Mouse (Mus musculus): ENCODE data around the gene Mylk4. TPM values are rescaled to one million over a fixed set of nuclear protein-coding genes. Genes with fewer than 3 reads are reported as not detected.

The Mylk4 gene
- polyA plus RNA-seq, 1 experiment from 2014 or later: 2.3 TPM

DNA sequence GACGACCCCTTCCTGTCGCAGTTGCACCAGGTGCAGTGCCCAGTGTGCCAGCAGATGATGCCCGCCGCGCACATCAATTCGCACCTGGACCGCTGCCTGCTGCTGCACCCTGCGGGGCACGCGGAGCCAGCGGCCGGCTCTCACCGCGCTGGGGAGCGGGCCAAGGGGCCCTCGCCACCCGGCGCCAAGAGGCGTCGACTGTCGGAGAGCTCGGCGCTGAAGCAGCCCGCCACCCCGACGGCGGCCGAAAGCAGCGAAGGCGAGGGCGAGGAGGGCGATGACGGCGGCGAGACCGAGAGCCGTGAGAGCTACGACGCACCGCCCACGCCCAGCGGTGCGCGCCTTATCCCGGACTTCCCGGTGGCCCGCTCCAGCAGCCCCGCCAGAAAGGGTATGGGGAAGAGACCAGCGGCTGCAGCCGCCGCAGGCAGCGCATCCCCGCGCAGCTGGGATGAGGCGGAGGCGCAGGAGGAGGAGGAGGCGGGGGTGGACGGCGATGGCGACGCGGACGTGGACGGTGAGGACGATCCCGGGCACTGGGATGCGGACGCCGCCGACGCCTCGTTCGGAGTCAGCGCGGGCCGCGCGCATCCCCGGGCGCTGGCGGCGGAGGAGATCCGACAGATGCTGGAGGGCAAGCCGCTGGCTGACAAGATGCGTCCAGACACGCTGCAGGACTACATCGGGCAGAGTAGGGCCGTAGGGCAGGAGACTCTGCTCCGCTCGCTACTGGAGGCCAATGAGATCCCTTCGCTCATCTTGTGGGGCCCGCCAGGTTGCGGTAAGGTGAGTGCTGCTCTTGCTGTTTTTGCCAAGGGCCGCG is 18.7 kb upstream of the Mylk4 start, which contains the start of gene D930007J09Rik:
Gene D930007J09Rik (minus strand): TSS at position 591 of the 823 bp plus-strand sequence.
- Histone ChIP-seq H3K9me3 (ENCODE audit: control insufficient read depth, low read length) (no peaks in the 10 kb centered on the region), H3K27me3 (ENCODE audit: control insufficient read depth, insufficient read depth, low read length) (no peaks in the 10 kb centered on the region), H3K9ac (ENCODE audit: low read length) (peak within 1 kb of the TSS; percentile 79), H3K4me2 (ENCODE audit: low read depth) (peak within 1 kb of the TSS; percentile 80), H3K36me3 (ENCODE audit: control insufficient read depth, insufficient read depth, low read length) (peaks cover 2% of the 10 kb centered on the region; the same call in 1 of the 2 replicates), H3K4me1 (ENCODE audit: control insufficient read depth, insufficient read depth, low read length) (no peaks in the 10 kb centered on the region), H3K4me3 (ENCODE audit: low read depth, low read length) (peak within 1 kb of the TSS; percentile 77), H3K27ac (ENCODE audit: low read depth, low read length) (peak within 1 kb of the TSS; percentile 36)
- WGBS: under 1% methylated on average over 93 of the region's 95 CpGs
- DNase-seq (ENCODE audit: low spot score) (peak; percentile 73), ATAC-seq (ENCODE audit: insufficient read depth, low FRiP score, low TSS enrichment) (peak; percentile 58)

DNA sequence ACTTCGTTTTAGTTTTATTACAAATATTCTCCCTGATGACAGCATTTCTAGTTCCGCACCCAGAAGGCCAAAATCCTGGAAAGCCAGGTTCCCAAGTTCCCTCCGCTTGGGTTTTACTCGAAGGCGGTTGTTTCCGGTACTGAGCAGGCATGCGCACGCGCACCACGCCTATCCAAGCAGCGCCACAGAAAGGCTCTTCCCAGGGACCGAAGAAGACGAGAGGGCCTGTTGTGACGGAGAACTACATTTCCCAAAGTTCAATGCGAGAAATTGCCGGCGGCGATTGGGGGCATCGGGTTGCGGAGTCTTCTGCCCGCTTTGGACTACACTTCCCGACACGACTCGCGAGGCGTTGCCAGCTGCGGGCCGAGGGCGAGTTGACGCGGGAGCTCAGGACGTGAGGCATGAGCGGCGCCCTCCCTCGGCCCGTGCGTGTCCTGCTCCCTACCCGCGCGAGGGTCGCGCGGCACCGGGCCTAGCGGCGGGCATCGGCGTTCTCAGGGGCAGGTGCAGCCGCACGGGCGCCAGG is 18.0 kb upstream of the Mylk4 start, which contains the start of gene Wrnip1:
Gene Wrnip1 (plus strand): TSS at position 346 of the 529 bp plus-strand sequence.
- H3K4me2 ChIP-seq (ENCODE audit: low read depth): peak within 1 kb of the TSS; percentile 80
- WGBS: under 1% methylated on average over 51 of the region's 51 CpGs
- peak within 1 kb of the TSS; percentile 79 for H3K9ac ChIP-seq (ENCODE audit: low read length)
- peak within 1 kb of the TSS; percentile 36 for H3K27ac ChIP-seq (ENCODE audit: low read depth, low read length)
- H3K36me3 ChIP-seq (ENCODE audit: control insufficient read depth, insufficient read depth, low read length): peaks cover 2% of the 10 kb centered on the region; the same call in 1 of the 2 replicates
- DNase-seq (ENCODE audit: low spot score): peak; percentile 98
- H3K4me1 ChIP-seq (ENCODE audit: control insufficient read depth, insufficient read depth, low read length): no peaks in the 10 kb centered on the region
- peak within 1 kb of the TSS; percentile 77 for H3K4me3 ChIP-seq (ENCODE audit: low read depth, low read length)
- no peaks in the 10 kb centered on the region for H3K9me3 ChIP-seq (ENCODE audit: control insufficient read depth, low read length)
- ATAC-seq (ENCODE audit: insufficient read depth, low FRiP score, low TSS enrichment): peak; percentile 98
- no peaks in the 10 kb centered on the region for H3K27me3 ChIP-seq (ENCODE audit: control insufficient read depth, insufficient read depth, low read length)

DNA sequence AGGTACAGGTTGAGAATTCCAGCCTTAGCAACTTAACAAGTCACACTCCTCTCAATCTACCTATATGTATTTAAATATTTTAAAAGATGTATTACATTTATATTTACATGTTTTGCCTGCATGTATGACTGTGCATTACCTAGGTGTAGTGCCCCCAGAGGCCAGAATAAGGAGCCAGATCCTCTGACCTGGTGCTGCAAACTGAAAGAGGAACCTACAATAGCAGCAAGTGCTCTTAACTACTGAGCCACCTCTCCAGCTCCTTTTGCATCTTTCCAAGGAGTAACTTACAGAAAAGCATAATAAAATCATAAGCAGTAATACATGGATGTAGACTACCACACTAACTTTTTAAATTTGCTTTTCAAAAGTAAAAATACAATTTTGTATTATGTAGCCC is 17.1 kb upstream of the Mylk4 start:
- Histone ChIP-seq H3K27ac (ENCODE audit: low read depth, low read length) (no peak overlapping the region), H3K36me3 (ENCODE audit: control insufficient read depth, insufficient read depth, low read length) (no peaks in the 10 kb centered on the region), H3K27me3 (ENCODE audit: control insufficient read depth, insufficient read depth, low read length) (no peaks in the 10 kb centered on the region), H3K9ac (ENCODE audit: low read length) (no peak overlapping the region), H3K4me2 (ENCODE audit: low read depth) (peak overlapping the region; percentile 33), H3K4me1 (ENCODE audit: control insufficient read depth, insufficient read depth, low read length) (no peaks in the 10 kb centered on the region), H3K4me3 (ENCODE audit: low read depth, low read length) (no peak overlapping the region), H3K9me3 (ENCODE audit: control insufficient read depth, low read length) (no peaks in the 10 kb centered on the region)
- DNase-seq (ENCODE audit: low spot score) (no peak), ATAC-seq (ENCODE audit: insufficient read depth, low FRiP score, low TSS enrichment) (no peak)

DNA sequence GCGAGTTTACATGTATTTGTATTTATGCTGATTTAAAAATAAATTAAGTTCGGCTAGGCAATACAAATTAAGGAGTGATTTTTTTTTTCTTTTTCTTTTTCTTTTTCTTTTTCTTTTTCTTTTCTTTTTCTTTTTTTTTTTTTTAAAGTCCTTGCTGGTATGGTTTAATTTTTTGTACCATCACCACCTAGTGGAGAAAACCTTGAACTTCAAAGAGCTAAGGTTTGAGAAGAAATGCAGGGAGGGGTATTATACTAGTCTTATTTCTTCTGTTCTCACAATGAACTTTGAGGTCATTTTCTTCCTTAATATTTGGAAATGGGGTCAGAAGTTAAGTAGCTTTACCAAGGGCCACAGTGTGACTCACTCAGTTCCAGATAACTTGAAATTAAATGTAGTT is 15.4 kb upstream of the Mylk4 start:
- no peaks in the 10 kb centered on the region for H3K4me1 ChIP-seq (ENCODE audit: control insufficient read depth, insufficient read depth, low read length)
- no peak overlapping the region for H3K4me3 ChIP-seq (ENCODE audit: low read depth, low read length)
- no peak overlapping the region for H3K27ac ChIP-seq (ENCODE audit: low read depth, low read length)
- H3K9me3 ChIP-seq (ENCODE audit: control insufficient read depth, low read length): no peaks in the 10 kb centered on the region
- ATAC-seq (ENCODE audit: insufficient read depth, low FRiP score, low TSS enrichment) (no peak), DNase-seq (ENCODE audit: low spot score) (no peak)
- WGBS: 75% methylated on average over 2 of the region's 2 CpGs
- H3K4me2 ChIP-seq (ENCODE audit: low read depth): no peak overlapping the region
- H3K27me3 ChIP-seq (ENCODE audit: control insufficient read depth, insufficient read depth, low read length): no peaks in the 10 kb centered on the region
- no peak overlapping the region for H3K9ac ChIP-seq (ENCODE audit: low read length)
- no peaks in the 10 kb centered on the region for H3K36me3 ChIP-seq (ENCODE audit: control insufficient read depth, insufficient read depth, low read length)

DNA sequence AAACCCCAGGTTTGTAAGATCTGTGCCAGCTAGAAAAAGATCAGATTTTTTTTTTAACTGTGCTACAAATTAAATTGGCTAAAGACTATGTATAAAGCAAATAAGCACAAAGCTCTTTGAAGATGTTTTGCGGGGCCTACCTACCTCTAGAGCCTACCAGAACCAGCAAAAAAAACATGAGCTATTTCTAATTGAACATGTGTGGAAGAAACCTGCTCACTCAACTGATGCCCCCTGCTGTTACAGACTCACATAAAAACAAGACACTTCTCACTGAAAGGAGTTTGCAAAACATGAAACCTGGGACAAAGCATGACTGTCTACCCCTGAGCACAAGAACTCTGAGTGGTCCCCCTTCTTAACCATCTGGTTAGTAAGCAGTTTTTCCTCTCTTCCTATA is 13.3 kb upstream of the Mylk4 start:
- no peak for DNase-seq (ENCODE audit: low spot score)
- Histone ChIP-seq H3K9ac (ENCODE audit: low read length) (no peak overlapping the region), H3K27ac (ENCODE audit: low read depth, low read length) (no peak overlapping the region), H3K4me2 (ENCODE audit: low read depth) (no peak overlapping the region), H3K36me3 (ENCODE audit: control insufficient read depth, insufficient read depth, low read length) (no peaks in the 10 kb centered on the region), H3K4me1 (ENCODE audit: control insufficient read depth, insufficient read depth, low read length) (no peaks in the 10 kb centered on the region), H3K4me3 (ENCODE audit: low read depth, low read length) (no peak overlapping the region), H3K9me3 (ENCODE audit: control insufficient read depth, low read length) (no peaks in the 10 kb centered on the region), H3K27me3 (ENCODE audit: control insufficient read depth, insufficient read depth, low read length) (no peaks in the 10 kb centered on the region)
- ATAC-seq (ENCODE audit: insufficient read depth, low FRiP score, low TSS enrichment): no peak
- WGBS: 66% methylated on average over 1 of the region's 1 CpGs

DNA sequence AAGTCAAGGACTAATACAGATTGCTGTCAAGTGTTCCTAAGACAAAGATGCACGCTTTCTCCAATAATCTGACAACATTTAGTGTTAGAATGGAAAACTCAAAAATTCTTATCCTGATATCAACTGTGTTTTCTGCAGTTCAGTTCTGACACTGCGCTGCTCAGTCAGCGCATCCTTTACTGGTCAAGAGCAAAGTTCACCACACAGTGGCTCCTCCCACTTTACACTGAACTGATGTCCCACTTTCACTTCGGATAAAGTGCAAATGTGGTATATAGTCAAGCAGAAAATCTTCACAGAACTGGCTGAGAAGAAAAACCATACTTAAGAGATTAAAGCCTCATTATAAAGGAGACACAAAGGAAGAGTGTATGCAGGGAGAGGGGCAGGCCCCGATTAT is 11.4 kb upstream of the Mylk4 start:
- H3K9ac ChIP-seq (ENCODE audit: low read length): no peak overlapping the region
- ATAC-seq (ENCODE audit: insufficient read depth, low FRiP score, low TSS enrichment): no peak
- H3K9me3 ChIP-seq (ENCODE audit: control insufficient read depth, low read length): no peaks in the 10 kb centered on the region
- no peak overlapping the region for H3K4me2 ChIP-seq (ENCODE audit: low read depth)
- H3K4me1 ChIP-seq (ENCODE audit: control insufficient read depth, insufficient read depth, low read length): no peaks in the 10 kb centered on the region
- H3K36me3 ChIP-seq (ENCODE audit: control insufficient read depth, insufficient read depth, low read length): no peaks in the 10 kb centered on the region
- H3K27me3 ChIP-seq (ENCODE audit: control insufficient read depth, insufficient read depth, low read length): no peaks in the 10 kb centered on the region
- H3K4me3 ChIP-seq (ENCODE audit: low read depth, low read length): no peak overlapping the region
- H3K27ac ChIP-seq (ENCODE audit: low read depth, low read length): no peak overlapping the region
- 92% methylated on average over 5 of the region's 5 CpGs for WGBS
- no peak for DNase-seq (ENCODE audit: low spot score)

DNA sequence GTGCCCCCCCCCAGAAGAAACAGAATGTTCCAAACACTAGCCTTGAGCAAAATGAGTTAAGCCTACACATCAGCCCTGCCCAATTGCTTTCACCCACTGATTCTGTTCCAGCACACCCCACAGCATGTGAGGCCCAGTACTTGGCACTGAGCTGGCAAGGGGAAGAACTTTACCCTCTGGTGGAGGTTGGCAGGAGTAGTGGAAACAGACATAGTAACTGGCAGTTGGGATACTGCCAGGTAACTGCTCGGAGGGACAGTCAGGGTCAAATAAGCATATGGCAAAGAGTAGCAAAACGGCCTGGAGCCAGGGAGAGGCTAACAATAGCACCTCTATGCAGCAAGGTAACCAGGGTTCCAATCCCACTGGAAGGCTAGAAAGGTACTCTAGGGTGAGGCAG is 10.9 kb upstream of the Mylk4 start:
- no peaks in the 10 kb centered on the region for H3K27me3 ChIP-seq (ENCODE audit: control insufficient read depth, insufficient read depth, low read length)
- no peaks in the 10 kb centered on the region for H3K36me3 ChIP-seq (ENCODE audit: control insufficient read depth, insufficient read depth, low read length)
- no peaks in the 10 kb centered on the region for H3K4me1 ChIP-seq (ENCODE audit: control insufficient read depth, insufficient read depth, low read length)
- H3K9me3 ChIP-seq (ENCODE audit: control insufficient read depth, low read length): no peaks in the 10 kb centered on the region
- no peak overlapping the region for H3K9ac ChIP-seq (ENCODE audit: low read length)
- no peak overlapping the region for H3K4me2 ChIP-seq (ENCODE audit: low read depth)
- 75% methylated on average over 2 of the region's 2 CpGs for WGBS
- H3K4me3 ChIP-seq (ENCODE audit: low read depth, low read length): no peak overlapping the region
- ATAC-seq (ENCODE audit: insufficient read depth, low FRiP score, low TSS enrichment): no peak
- DNase-seq (ENCODE audit: low spot score): no peak
- no peak overlapping the region for H3K27ac ChIP-seq (ENCODE audit: low read depth, low read length)

DNA sequence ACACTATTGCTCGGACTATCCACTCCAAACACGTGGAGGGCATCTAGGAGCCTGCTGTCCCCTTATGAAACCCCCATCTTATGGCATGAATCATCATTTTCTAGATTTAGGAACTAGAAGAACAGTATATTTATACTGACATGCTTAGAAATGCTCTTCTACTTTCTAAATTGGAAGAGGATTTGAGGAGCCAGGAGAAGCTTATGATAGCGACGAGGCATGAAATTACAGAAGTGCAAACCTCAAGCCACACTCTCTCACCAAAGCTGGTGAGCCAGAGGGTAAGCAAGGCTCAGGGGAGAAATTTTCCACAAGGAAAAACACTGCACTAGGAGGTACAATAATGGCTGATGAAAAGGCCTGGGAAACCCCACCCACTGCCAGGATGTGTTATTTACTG is 6.0 kb upstream of the Mylk4 start:
- H3K27me3 ChIP-seq (ENCODE audit: control insufficient read depth, insufficient read depth, low read length): no peaks in the 10 kb centered on the region
- no peak overlapping the region for H3K4me2 ChIP-seq (ENCODE audit: low read depth)
- H3K36me3 ChIP-seq (ENCODE audit: control insufficient read depth, insufficient read depth, low read length): no peaks in the 10 kb centered on the region
- no peak overlapping the region for H3K4me3 ChIP-seq (ENCODE audit: low read depth, low read length)
- no peaks in the 10 kb centered on the region for H3K9me3 ChIP-seq (ENCODE audit: control insufficient read depth, low read length)
- 77% methylated on average over 4 of the region's 4 CpGs for WGBS
- DNase-seq (ENCODE audit: low spot score): no peak
- no peaks in the 10 kb centered on the region for H3K4me1 ChIP-seq (ENCODE audit: control insufficient read depth, insufficient read depth, low read length)
- H3K9ac ChIP-seq (ENCODE audit: low read length): no peak overlapping the region
- H3K27ac ChIP-seq (ENCODE audit: low read depth, low read length): no peak overlapping the region
- no peak for ATAC-seq (ENCODE audit: insufficient read depth, low FRiP score, low TSS enrichment)

DNA sequence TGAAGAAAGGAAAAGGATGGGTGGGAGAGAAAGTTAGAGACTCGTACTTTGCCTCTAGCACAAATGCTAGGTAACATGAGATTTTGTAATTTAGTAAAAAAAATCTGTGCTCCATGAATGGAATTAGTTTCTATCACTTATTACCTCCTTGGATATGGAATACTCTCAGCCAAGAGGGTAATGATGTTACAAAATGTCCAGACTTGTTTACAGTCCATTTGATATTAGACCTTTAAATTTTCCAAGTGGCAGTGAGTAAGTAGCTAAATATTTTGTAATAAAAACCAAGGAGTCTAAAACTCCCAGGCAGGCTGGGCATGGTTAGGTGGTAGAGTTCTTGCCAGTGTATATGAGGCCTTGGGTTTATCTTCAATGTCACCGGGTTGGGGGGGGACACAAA is 3.8 kb upstream of the Mylk4 start:
- Histone ChIP-seq H3K27me3 (ENCODE audit: control insufficient read depth, insufficient read depth, low read length) (no peaks in the 10 kb centered on the region), H3K9ac (ENCODE audit: low read length) (no peak overlapping the region), H3K4me1 (ENCODE audit: control insufficient read depth, insufficient read depth, low read length) (no peaks in the 10 kb centered on the region), H3K9me3 (ENCODE audit: control insufficient read depth, low read length) (no peaks in the 10 kb centered on the region), H3K27ac (ENCODE audit: low read depth, low read length) (no peak overlapping the region), H3K36me3 (ENCODE audit: control insufficient read depth, insufficient read depth, low read length) (no peaks in the 10 kb centered on the region), H3K4me3 (ENCODE audit: low read depth, low read length) (no peak overlapping the region), H3K4me2 (ENCODE audit: low read depth) (no peak overlapping the region)
- DNase-seq (ENCODE audit: low spot score) (no peak), ATAC-seq (ENCODE audit: insufficient read depth, low FRiP score, low TSS enrichment) (no peak)
- WGBS: 82% methylated on average over 2 of the region's 2 CpGs

All from neural tube, embryonic 11.5 days (tissue).